13 mouse cellular contexts compared by ENCODE assay signal in the genomic region with DNA sequence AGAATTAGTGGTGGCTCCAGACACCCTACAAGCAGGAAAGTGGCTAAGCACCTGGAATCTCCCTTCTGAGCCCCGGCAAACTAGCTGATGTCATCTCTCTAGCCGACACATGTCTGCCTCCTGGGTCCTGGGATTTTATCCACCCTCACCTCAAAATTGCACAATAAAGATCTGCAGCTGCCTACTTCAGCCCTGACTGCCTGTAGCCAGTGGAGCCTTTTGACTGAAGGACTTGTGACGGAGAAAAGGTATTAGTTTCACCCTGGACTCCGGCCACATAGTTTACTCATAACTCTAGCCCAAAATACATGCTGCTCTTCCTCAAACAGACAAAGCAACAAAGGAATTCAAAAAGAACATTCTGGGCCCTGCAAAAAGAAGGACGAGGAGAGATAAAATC.
DNase-seq lines count a peak whose midpoint lies in the region; ATAC-seq and TF ChIP-seq lines count a peak whose summit lies in the region.
"Had no signal": no experiment of that assay in that cellular context is flagged by ENCODE, and none has a peak within 500 bp of the region (broad histone marks: within the 10 kb centered on the region; RNA-seq: fewer than 3 reads in every experiment).

No protein-coding gene starts in this region.

- H3K79me2 ChIP-seq in heart, adult 2 months (replicated peaks; ENCODE audit: control insufficient read depth, insufficient read depth, low read length), result no peaks in the 10 kb centered on the region

- no peak for TF ChIP-seq EP300 in heart, adult 2 months (IDR thresholded peaks at IDR 0.05; ENCODE audit: insufficient read depth, low read depth, low read length)

- no peak overlapping the region for H3K4me3 ChIP-seq in heart, adult 2 months
- H3K4me3 ChIP-seq in testis, adult 2 months (ENCODE audit: control insufficient read depth, low read depth, low read length), result peak overlapping the region; percentile 35
- H3K4me3 ChIP-seq in limb, embryonic 14.5 days (replicated peaks; ENCODE audit: low read length), result no peak overlapping the region
- H3K4me3 ChIP-seq: midbrain, embryonic 10.5 days had no signal

- peak; percentile 59 for ATAC-seq in limb, embryonic 14.5 days (ENCODE audit: low FRiP score, low read depth)
- ATAC-seq in frontal cortex, adult (ENCODE audit: low TSS enrichment), result no peak
- ATAC-seq: forebrain, embryonic 14.5 days had no signal

- no peak overlapping the region for H3K4me2 ChIP-seq in limb, embryonic 14.5 days (replicated peaks; ENCODE audit: low read depth, low read length, severe bottlenecking)

- peak overlapping the region; percentile 18; the same call in 1 of the 2 replicates for H3K27ac ChIP-seq in heart, adult 2 months
- peak overlapping the region; percentile 86 for H3K27ac ChIP-seq in testis, adult 2 months (ENCODE audit: control insufficient read depth, insufficient read depth, low read depth, low read length)
- H3K27ac ChIP-seq in limb, embryonic 14.5 days (replicated peaks; ENCODE audit: low read depth, low read length), result peak overlapping the region; percentile 16; the same call in 1 of the 2 replicates
- H3K27ac ChIP-seq: midbrain, embryonic 10.5 days had no signal

- no peak overlapping the region for H3K9ac ChIP-seq in heart, adult 2 months (ENCODE audit: low read depth, low read length)
- no peak overlapping the region for H3K9ac ChIP-seq in limb, embryonic 14.5 days (ENCODE audit: low read depth, low read length, severe bottlenecking)

- no peaks in the 10 kb centered on the region for H3K9me3 ChIP-seq in limb, embryonic 14.5 days (ENCODE audit: control insufficient read depth, low read length)
- H3K9me3 ChIP-seq: midbrain, embryonic 10.5 days had no signal

- WGBS in heart, adult 2 months, result 20% methylated on average over 5 of the region's 5 CpGs
- 28% methylated on average over 5 of the region's 5 CpGs for WGBS in limb, embryonic 14.5 days

- no peak for TF ChIP-seq CTCF in heart, adult 2 months (IDR thresholded peaks at IDR 0.05)
- TF ChIP-seq CTCF in testis, adult 2 months (IDR thresholded peaks at IDR 0.05; ENCODE audit: control insufficient read depth, insufficient read depth, insufficient replicate concordance, low read depth, low read length), result no peak

- H3K27me3 ChIP-seq in heart, adult 2 months (ENCODE audit: control insufficient read depth, insufficient read depth, low read length), result no peaks in the 10 kb centered on the region
- H3K27me3 ChIP-seq in testis, adult 2 months (ENCODE audit: control insufficient read depth, insufficient read depth, low read length), result no peaks in the 10 kb centered on the region
- no peaks in the 10 kb centered on the region for H3K27me3 ChIP-seq in limb, embryonic 14.5 days (ENCODE audit: control insufficient read depth, insufficient read depth, low read length)

- no peaks in the 10 kb centered on the region for H3K36me3 ChIP-seq in heart, adult 2 months (ENCODE audit: control insufficient read depth, insufficient read depth, low read length)
- no peaks in the 10 kb centered on the region for H3K36me3 ChIP-seq in testis, adult 2 months (ENCODE audit: control insufficient read depth, insufficient read depth, low read length)
- no peaks in the 10 kb centered on the region for H3K36me3 ChIP-seq in limb, embryonic 14.5 days (ENCODE audit: control insufficient read depth, insufficient read depth, low read length)
- H3K36me3 ChIP-seq: midbrain, embryonic 10.5 days had no signal

- no peak for DNase-seq in heart, adult 2 months
- DNase-seq in heart, adult 8-10 months (ENCODE audit: low spot score), result no peak
- no peak for DNase-seq in testis, postnatal 14 days (ENCODE audit: low spot score)
- peak; percentile 29 for DNase-seq in limb, embryonic 14.5 days (ENCODE audit: low spot score)
- no peak for DNase-seq in embryo, embryonic 9.5 days (ENCODE audit: extremely low spot score)
- DNase-seq: kidney, adult 11 months; left cerebral cortex, postnatal 4 days; retina, postnatal 1 day; thymus, postnatal 25 days had no signal

- intact Hi-C loops in heart, adult 2 months (cut with DNase I), result no loop called here

- peaks cover 5% of the 10 kb centered on the region for H3K4me1 ChIP-seq in heart, adult 2 months (ENCODE audit: control insufficient read depth, insufficient read depth, low read length)
- H3K4me1 ChIP-seq in testis, adult 2 months (ENCODE audit: control insufficient read depth, insufficient read depth, low read length), result no peaks in the 10 kb centered on the region; the same call in 1 of the 2 replicates
- H3K4me1 ChIP-seq in limb, embryonic 14.5 days (ENCODE audit: control insufficient read depth, insufficient read depth, low read length), result peaks cover 22% of the 10 kb centered on the region

- TF ChIP-seq POLR2A in heart, adult 2 months (IDR thresholded peaks at IDR 0.05; ENCODE audit: insufficient read depth, low read depth, low read length), result no peak
- TF ChIP-seq POLR2A in testis, adult 2 months (IDR thresholded peaks at IDR 0.05; ENCODE audit: control insufficient read depth, low read depth, low read length), result no peak
- no peak for TF ChIP-seq POLR2A in limb, embryonic 14.5 days (IDR thresholded peaks at IDR 0.05; ENCODE audit: borderline replicate concordance, extremely low read depth, insufficient read depth, insufficient read length)

Comparison
In these comparisons a context has a peak if more than half of its experiments do, and no peak if none do; other contexts are left out.
1. H3K27ac ChIP-seq: peak in every context shown above with its lines; median percentile 86 in testis, adult 2 months; 18 in heart, adult 2 months; 16 in limb, embryonic 14.5 days.